Mouse (Mus musculus): Measurements from ENCODE around the gene Eno3. TPM values are rescaled to one million over a fixed set of nuclear protein-coding genes. Genes with fewer than 3 reads are reported as not detected.

Gene Eno3
- 1.1 TPM for polyA plus RNA-seq (2014; fragmentation: Illumina TruSeq; extraction: RNeasy Lipid Tissue Mini Kit (QIAGEN cat#74804); ENCODE audit: low read depth, low replicate concordance)

DNA sequence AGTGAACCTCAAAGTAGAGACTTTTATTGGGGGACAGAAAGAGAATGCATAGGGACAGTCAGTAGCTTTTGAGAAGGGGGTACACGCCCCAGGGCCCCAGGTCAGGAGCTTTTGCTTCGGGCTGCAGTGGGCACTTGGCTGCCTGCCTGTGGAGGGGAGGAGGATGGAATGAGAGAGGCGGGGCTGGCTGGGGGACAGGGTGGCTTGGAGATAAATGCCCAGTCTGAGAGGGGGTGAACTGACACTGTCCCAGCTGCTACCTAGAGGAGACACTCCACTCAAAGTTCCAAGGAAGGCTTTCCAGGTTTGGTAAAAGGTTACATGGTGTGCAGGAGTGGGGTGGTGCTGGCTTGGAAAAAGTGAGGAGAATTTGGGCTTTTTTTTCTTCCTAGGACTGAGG, at the start of gene Eno3:
TSS of gene Eno3 (plus strand) at position 239 of the 400 bp plus-strand sequence.

GRCm38 (mm10) chr11:70615516-70616093, 41.4 kb upstream of the Eno3 start, which contains the start of gene 4930544D05Rik:
4930544D05Rik (plus strand) TSS chr11:70615848.

GRCm38 (mm10) chr11:70619101-70619500, 37.9 kb upstream of the Eno3 start, which contains the start of gene Chrne:
Chrne (minus strand) TSS chr11:70619216.

GRCm38 (mm10) chr11:70638714-70639278, 18.2 kb upstream of the Eno3 start, which contains the start of gene Gp1ba:
Gp1ba (plus strand) TSS chr11:70639122.

GRCm38 (mm10) chr11:70646691-70647650, 10.0 kb upstream of the Eno3 start, which contains the start of the genes Rnf167 and Slc25a11:
Rnf167 (plus strand) TSS chr11:70647235.
Slc25a11 (minus strand) TSS chr11:70647479.

GRCm38 (mm10) chr11:70654198-70654922, 2.6 kb upstream of the Eno3 start, which contains the start of gene Pfn1:
Pfn1 (minus strand) TSS chr11:70654644.

DNA sequence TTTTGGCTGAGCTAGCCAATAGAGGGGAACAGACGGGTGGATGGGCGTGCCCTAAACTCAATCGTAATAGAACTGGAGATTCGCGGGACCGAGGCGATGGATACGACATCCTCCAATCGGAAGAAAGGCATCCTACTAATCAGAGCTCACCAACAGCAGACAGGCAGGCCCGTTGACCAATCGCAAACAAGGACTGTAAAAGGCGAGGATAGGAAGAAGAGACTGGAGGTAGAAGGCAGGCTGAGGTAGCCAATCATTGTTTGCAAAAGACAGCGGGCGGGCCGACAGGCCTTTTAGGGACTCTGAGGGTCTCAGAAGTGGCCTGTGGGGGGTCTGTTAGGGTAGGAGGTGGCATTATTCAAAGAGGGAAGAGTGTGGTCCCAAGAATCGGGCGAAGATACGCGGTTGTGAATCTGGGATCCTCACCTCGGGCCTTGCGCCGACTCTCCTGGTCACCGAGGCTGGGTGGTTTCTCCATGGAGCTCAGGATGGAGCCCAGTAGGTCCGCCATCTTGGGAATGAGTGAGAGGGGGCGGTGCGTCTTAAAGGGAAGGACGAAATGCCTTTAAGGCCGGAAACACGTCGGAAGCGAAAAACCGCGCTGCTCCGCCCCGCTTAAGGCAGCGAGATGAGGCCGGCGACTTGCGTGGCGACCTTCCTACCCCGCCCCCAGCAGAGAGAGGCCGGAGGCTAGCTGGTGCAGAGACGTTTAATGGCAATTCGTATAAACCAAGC, 11.9 kb downstream of the Eno3 start, which contains the start of gene Spag7:
TSS of gene Spag7 (minus strand) at position 646 of the 735 bp plus-strand sequence.

DNA sequence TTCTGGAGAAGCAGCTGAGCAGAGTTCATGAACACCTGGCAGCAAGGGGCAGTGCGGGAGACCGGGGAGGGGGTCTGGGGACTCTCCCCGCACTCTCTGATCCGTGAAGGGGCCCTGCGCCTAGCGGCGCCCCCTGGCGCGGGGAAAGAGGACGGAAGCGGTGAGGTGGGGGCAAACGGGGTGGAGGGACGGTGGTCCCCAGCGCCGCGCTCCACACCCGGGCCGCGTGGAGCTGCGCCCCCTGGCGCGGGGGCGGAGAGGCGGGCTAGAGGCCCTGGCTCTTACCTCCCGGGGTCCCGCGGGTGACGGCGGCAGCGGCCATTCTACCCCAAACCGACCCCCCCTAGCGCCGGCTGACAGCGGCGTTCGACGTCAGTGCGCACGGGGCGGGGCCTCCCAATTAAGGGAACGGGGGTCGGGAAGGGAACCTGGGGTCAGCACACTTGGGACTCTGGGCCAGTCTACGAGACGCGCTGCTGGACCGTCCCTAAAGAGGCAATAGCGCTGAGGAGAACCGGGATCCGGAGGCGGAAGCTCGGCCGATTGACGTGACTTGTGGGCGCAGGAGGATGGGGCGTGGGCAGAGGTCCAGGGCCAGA, 30.7 kb downstream of the Eno3 start, which contains the start of gene Camta2:
TSS of gene Camta2 (minus strand) at position 505 of the 599 bp plus-strand sequence.

GRCm38 (mm10) chr11:70699722-70700556, 42.9 kb downstream of the Eno3 start, which contains the start of the genes Inca1 and Kif1c:
Inca1 (minus strand) TSS chr11:70700155.
Kif1c (plus strand) TSS chr11:70700548.

Other genes starting within 250 kb of the Eno3 start
- 3.9 TPM for gene Pelp1, start 247.2 kb upstream of the Eno3 start, polyA plus RNA-seq (2014; fragmentation: Illumina TruSeq; extraction: RNeasy Lipid Tissue Mini Kit (QIAGEN cat#74804); ENCODE audit: low read depth, low replicate concordance)
- 1.1 TPM for gene Arrb2, start 224.6 kb upstream of the Eno3 start, polyA plus RNA-seq (2014; fragmentation: Illumina TruSeq; extraction: RNeasy Lipid Tissue Mini Kit (QIAGEN cat#74804); ENCODE audit: low read depth, low replicate concordance)
- gene Med11, start 205.3 kb upstream of the Eno3 start, polyA plus RNA-seq (2014; fragmentation: Illumina TruSeq; extraction: RNeasy Lipid Tissue Mini Kit (QIAGEN cat#74804); ENCODE audit: low read depth, low replicate concordance): 7.0 TPM
- 0.77 TPM for gene Zmynd15, start 197.8 kb upstream of the Eno3 start, polyA plus RNA-seq (2014; fragmentation: Illumina TruSeq; extraction: RNeasy Lipid Tissue Mini Kit (QIAGEN cat#74804); ENCODE audit: low read depth, low replicate concordance)
- gene Cxcl16, start 197.2 kb upstream of the Eno3 start, polyA plus RNA-seq (2014; fragmentation: Illumina TruSeq; extraction: RNeasy Lipid Tissue Mini Kit (QIAGEN cat#74804); ENCODE audit: low read depth, low replicate concordance): 26.7 TPM
- not detected for gene Tm4sf5, start 152.0 kb upstream of the Eno3 start, polyA plus RNA-seq (2014; fragmentation: Illumina TruSeq; extraction: RNeasy Lipid Tissue Mini Kit (QIAGEN cat#74804); ENCODE audit: low read depth, low replicate concordance)
- not detected for gene Vmo1, start 142.6 kb upstream of the Eno3 start, polyA plus RNA-seq (2014; fragmentation: Illumina TruSeq; extraction: RNeasy Lipid Tissue Mini Kit (QIAGEN cat#74804); ENCODE audit: low read depth, low replicate concordance)
- gene Gltpd2, start 138.0 kb upstream of the Eno3 start, polyA plus RNA-seq (2014; fragmentation: Illumina TruSeq; extraction: RNeasy Lipid Tissue Mini Kit (QIAGEN cat#74804); ENCODE audit: low read depth, low replicate concordance): not detected
- 19.2 TPM for gene Psmb6, start 131.8 kb upstream of the Eno3 start, polyA plus RNA-seq (2014; fragmentation: Illumina TruSeq; extraction: RNeasy Lipid Tissue Mini Kit (QIAGEN cat#74804); ENCODE audit: low read depth, low replicate concordance)
- not detected for gene Gm40193, start 124.3 kb upstream of the Eno3 start, polyA plus RNA-seq (2014; fragmentation: Illumina TruSeq; extraction: RNeasy Lipid Tissue Mini Kit (QIAGEN cat#74804); ENCODE audit: low read depth, low replicate concordance)
- gene Pld2, start 117.1 kb upstream of the Eno3 start, polyA plus RNA-seq (2014; fragmentation: Illumina TruSeq; extraction: RNeasy Lipid Tissue Mini Kit (QIAGEN cat#74804); ENCODE audit: low read depth, low replicate concordance): 0.89 TPM
- 4.5 TPM for gene Mink1, start 94.3 kb upstream of the Eno3 start, polyA plus RNA-seq (2014; fragmentation: Illumina TruSeq; extraction: RNeasy Lipid Tissue Mini Kit (QIAGEN cat#74804); ENCODE audit: low read depth, low replicate concordance)
- not detected for gene 4930544D05Rik, start 41.4 kb upstream of the Eno3 start, polyA plus RNA-seq (2014; fragmentation: Illumina TruSeq; extraction: RNeasy Lipid Tissue Mini Kit (QIAGEN cat#74804); ENCODE audit: low read depth, low replicate concordance)
- gene Chrne, start 38.0 kb upstream of the Eno3 start, polyA plus RNA-seq (2014; fragmentation: Illumina TruSeq; extraction: RNeasy Lipid Tissue Mini Kit (QIAGEN cat#74804); ENCODE audit: low read depth, low replicate concordance): not detected
- not detected for gene Gp1ba, start 18.1 kb upstream of the Eno3 start, polyA plus RNA-seq (2014; fragmentation: Illumina TruSeq; extraction: RNeasy Lipid Tissue Mini Kit (QIAGEN cat#74804); ENCODE audit: low read depth, low replicate concordance)
- 29.6 TPM for gene Rnf167, start 10.0 kb upstream of the Eno3 start, polyA plus RNA-seq (2014; fragmentation: Illumina TruSeq; extraction: RNeasy Lipid Tissue Mini Kit (QIAGEN cat#74804); ENCODE audit: low read depth, low replicate concordance)
- 60.0 TPM for gene Slc25a11, start 9.7 kb upstream of the Eno3 start, polyA plus RNA-seq (2014; fragmentation: Illumina TruSeq; extraction: RNeasy Lipid Tissue Mini Kit (QIAGEN cat#74804); ENCODE audit: low read depth, low replicate concordance)
- gene Pfn1, start 2.6 kb upstream of the Eno3 start, polyA plus RNA-seq (2014; fragmentation: Illumina TruSeq; extraction: RNeasy Lipid Tissue Mini Kit (QIAGEN cat#74804); ENCODE audit: low read depth, low replicate concordance): 46.9 TPM
- 30.8 TPM for gene Spag7, start 12.2 kb downstream of the Eno3 start, polyA plus RNA-seq (2014; fragmentation: Illumina TruSeq; extraction: RNeasy Lipid Tissue Mini Kit (QIAGEN cat#74804); ENCODE audit: low read depth, low replicate concordance)
- gene Camta2, start 30.9 kb downstream of the Eno3 start, polyA plus RNA-seq (2014; fragmentation: Illumina TruSeq; extraction: RNeasy Lipid Tissue Mini Kit (QIAGEN cat#74804); ENCODE audit: low read depth, low replicate concordance): 0.69 TPM
- 1.6 TPM for gene Inca1, start 43.0 kb downstream of the Eno3 start, polyA plus RNA-seq (2014; fragmentation: Illumina TruSeq; extraction: RNeasy Lipid Tissue Mini Kit (QIAGEN cat#74804); ENCODE audit: low read depth, low replicate concordance)
- gene Kif1c, start 43.3 kb downstream of the Eno3 start, polyA plus RNA-seq (2014; fragmentation: Illumina TruSeq; extraction: RNeasy Lipid Tissue Mini Kit (QIAGEN cat#74804); ENCODE audit: low read depth, low replicate concordance): 13.8 TPM
- 3.5 TPM for gene Zfp3, start 107.0 kb downstream of the Eno3 start, polyA plus RNA-seq (2014; fragmentation: Illumina TruSeq; extraction: RNeasy Lipid Tissue Mini Kit (QIAGEN cat#74804); ENCODE audit: low read depth, low replicate concordance)
- gene Scimp, start 155.4 kb downstream of the Eno3 start, polyA plus RNA-seq (2014; fragmentation: Illumina TruSeq; extraction: RNeasy Lipid Tissue Mini Kit (QIAGEN cat#74804); ENCODE audit: low read depth, low replicate concordance): 1.7 TPM
- 60.4 TPM for gene Rabep1, start 187.6 kb downstream of the Eno3 start, polyA plus RNA-seq (2014; fragmentation: Illumina TruSeq; extraction: RNeasy Lipid Tissue Mini Kit (QIAGEN cat#74804); ENCODE audit: low read depth, low replicate concordance)

Measured in kidney, adult 10 weeks (tissue).